Mouse (Mus musculus) adrenal gland, postnatal 4 days (tissue): ENCODE results near the gene Ric3. TPM values are rescaled to one million over a fixed set of nuclear protein-coding genes. Genes with fewer than 3 reads are reported as not detected.
"Not testable (repeated sequence)": the region's sequence is repeated elsewhere in the genome, so short reads cannot be mapped to it uniquely, and the experiment has no call there.

Source experiments
- DNase-seq, 2 experiments: peaks; one replicate each; pipeline ENCODE4 v3.0.0; 2021 to 2022; ENCODE audit warnings: low spot score in 2 of 2, mixed read lengths in 2 of 2
- long read RNA-seq, 2 experiments: library from polyadenylated mRNA; stranded (forward); transcript quantifications; one replicate each; pipeline ENCODE4 v2.0.0; 2021
- total RNA-seq, 2 experiments: library from RNA; stranded (reverse); gene quantifications; 2 replicates each; pipeline ENCODE4 v1.2.3; 2021

The Ric3 gene
- 10 to 100 TPM; 24.6 to 28.1 TPM for total RNA-seq
- long read RNA-seq, experiment 1, full-length matches to known transcripts, result 5 of 14 reads
- long read RNA-seq, experiment 1, partial matches to known transcripts, result 4 of 14 reads
- long read RNA-seq, experiment 1, other reads (novel, unspliced or antisense), result 5 of 14 reads
- long read RNA-seq, experiment 2, full-length matches to known transcripts, result 12 of 29 reads
- long read RNA-seq, experiment 2, partial matches to known transcripts, result 11 of 29 reads
- long read RNA-seq, experiment 2, other reads (novel, unspliced or antisense), result 6 of 29 reads

DNA sequence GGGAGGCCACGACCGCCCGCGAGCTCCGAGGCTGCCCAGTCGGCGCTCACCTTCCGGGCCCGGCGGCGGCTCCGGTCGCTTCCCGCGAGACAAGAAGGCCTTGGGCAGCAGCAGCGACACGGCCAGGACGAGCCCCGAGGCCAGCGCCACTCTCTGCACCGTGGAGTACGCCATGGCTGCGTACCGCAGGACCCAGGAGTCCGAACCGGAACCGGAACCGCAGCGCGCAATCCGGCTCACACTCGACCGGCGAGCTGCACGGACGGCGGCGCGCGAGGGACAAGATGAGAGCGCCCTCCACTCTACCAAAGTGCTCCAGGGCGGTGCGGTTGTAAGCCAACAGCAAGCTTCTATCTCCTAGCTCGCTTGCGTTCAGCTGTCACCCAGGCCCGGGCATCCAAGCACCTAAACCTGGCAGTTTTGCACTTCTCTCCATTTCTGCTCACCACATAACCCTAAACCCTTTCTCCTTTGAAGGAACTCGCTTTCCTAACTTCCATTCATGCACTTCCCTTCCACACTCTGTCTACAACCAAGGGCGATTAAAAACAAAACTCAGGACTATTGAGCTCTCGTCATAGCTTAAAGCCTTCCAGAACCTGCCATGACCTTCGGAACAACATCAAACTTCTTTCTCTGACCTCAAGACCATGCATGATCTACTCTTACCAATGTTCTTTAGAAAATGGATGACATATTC lies at the start of gene Ric3:
TSS of gene Ric3 (minus strand) at position 219 of the 700 bp plus-strand sequence.
- peak; percentile 42 to 44 for DNase-seq

DNA sequence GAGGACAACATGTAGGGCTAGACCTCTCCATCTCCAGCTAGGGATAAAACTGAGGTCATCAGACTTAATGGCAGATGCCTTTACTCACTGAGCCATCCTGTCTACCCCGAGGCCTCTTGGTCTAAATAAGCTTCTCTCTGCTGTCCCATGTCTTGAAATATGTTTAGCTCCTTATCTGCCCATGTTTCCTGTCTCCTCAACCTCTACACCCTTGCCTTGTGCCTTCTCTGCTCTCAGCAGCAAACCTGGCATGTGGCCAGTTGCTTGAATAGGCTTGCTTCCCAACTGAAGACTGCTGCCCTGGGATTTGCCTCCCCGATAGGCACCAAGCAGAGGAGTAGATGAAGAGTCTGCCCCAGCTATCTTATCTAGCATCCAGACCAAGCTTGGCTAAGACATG lies 48.4 kb upstream of the Ric3 start:
- no peak for DNase-seq

DNA sequence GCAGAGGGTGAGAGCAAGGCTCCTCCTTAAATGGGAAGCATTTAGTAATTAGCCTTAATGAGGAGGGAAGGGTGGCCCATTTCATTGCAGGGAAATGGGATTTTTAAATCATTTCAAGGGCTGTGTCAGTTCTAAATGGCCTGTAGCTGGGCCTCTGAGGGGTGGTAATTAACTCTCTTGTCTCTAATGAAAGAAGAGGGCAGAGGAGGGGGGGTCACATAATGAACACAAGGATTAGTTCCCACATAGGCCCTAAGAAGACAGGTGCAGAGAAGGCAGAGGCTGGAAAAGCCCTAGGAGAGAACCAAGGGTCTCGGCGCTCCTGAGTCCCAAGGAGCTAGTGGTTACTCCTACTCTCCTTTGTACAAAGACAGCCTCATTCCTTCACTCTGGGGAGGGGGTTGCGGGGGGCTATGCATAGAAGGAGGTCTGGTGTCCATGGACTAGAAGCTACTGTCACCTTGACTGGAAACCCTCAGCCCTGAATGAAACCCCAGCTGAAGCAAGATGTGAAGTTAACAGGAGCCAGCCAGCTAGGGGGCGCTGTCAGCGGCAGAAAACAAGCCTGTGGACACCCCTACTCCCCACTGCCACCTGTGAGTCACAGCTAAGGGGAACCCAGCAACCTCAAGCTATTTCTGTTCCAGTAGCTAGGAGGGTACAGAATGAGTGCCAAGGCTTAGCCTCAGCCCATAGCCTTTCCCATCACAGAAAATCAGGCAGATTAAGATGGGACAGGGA lies 47.0 kb upstream of the Ric3 start:
- DNase-seq, result no peak

GRCm38 (mm10) chr7:109129442-109129841 lies 46.3 kb upstream of the Ric3 start:
- no peak for DNase-seq

DNA sequence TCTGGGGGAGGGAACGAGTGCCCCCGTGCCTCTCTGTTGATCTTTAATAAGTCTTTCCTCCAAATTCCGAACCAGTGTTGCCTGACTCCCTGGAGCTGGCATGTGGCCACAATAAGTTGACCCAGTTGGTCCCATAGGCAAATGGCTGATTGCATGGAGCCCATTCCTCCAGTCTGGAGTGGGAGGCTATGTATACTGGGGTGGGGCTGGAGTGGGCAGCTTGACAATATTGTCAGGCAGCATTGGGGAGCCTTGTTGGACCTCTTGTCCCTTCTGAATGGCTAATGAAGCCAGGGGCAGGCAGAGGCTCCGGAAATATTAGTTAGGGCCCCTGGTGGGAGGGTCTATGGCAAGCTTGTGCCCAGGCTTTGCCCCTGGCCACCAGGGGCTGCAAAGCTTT lies 32.8 kb upstream of the Ric3 start:
- no peak for DNase-seq

- not testable (repeated sequence) for DNase-seq
Observed at GRCm38 (mm10) chr7:109115488-109115887, 32.4 kb upstream of the Ric3 start.

GRCm38 (mm10) chr7:109114950-109115349 lies 31.8 kb upstream of the Ric3 start:
- DNase-seq, result no peak

GRCm38 (mm10) chr7:109111000-109111399 lies 27.9 kb upstream of the Ric3 start:
- no peak for DNase-seq

GRCm38 (mm10) chr7:109104894-109105293 lies 21.8 kb upstream of the Ric3 start:
- DNase-seq, result no peak

DNA sequence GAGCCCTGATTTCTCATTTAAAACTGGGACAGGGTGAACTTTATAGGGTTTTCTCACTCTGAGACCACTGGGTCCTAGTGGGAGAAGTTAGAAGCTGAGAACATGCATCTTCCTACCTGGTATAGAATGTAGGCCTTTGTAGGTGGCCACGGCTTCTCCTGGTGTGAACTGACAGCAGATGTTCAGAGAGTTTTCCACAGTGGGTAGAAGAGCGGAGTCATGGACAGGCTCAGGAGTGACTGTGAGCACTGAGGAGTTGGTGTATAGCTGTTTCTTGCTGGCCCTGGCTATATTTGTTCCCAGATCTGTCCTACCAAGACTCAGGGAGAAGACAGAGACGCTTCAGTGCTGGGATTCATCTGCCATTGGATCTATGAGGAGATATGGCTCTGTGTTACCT lies 18.0 kb upstream of the Ric3 start:
- DNase-seq, result no peak

DNA sequence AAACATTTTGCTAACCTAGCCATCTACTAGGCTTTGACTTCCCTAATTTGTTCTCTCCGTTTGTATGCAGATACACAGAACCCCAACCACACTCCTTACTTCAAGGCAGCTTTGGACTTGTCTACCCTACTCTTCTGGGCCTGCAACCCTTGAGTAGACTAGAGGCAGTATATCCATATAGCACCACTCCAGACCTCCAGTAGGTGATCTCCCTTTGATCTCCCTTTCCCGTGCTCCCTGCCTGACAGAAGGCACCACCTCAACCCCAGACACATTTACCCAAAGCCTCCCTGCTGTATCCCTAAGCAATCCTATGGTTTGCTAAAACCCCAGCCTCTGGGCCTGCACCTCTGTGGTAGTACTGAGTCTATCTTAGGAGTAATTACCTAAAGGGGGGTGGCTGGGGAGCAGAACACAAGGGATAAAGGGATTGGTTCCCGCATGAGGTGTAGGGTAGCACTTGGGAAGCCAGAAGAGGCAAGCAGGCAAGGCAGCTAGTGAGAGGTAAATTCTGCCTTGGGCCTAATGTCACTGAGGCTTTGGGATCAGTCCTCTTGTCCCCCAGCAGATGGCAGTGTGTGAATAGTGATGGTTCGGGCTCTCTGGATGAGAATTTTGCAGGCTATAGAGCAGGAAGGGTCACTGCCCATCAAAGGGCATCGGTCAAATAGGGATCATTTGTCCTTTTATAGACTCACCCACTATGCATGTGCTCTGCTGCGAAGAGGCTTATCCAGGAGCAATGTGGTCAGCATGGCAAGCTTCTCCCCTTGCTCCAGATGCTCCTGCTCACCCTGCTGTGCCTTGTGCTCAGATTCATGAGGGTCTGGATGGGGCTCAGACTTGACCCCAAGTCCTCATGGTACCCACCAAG lies 15.3 kb upstream of the Ric3 start:
- DNase-seq, result no peak

GRCm38 (mm10) chr7:109097203-109097602 lies 14.1 kb upstream of the Ric3 start:
- no peak for DNase-seq

GRCm38 (mm10) chr7:109096618-109097017 lies 13.5 kb upstream of the Ric3 start:
- DNase-seq, result no peak

GRCm38 (mm10) chr7:109094294-109094693 lies 11.2 kb upstream of the Ric3 start:
- DNase-seq, result no peak

DNA sequence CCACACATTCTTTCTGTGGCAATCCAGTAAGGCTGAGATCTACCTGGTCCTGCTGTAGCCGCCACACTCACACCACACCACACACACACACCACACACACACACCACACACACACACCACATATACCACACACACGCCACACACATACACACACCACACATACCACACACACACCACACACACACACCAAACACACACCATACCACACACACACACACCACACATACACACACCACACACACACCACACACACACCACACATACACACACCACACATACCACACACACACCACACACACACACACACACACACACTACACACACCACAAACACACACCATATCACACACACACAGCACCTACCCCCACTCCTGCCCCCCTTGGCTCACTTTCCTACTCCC lies 8.2 kb upstream of the Ric3 start:
- not testable (repeated sequence) for DNase-seq

- DNase-seq, result no peak
Observed at GRCm38 (mm10) chr7:109086946-109087345, 3.8 kb upstream of the Ric3 start.

GRCm38 (mm10) chr7:109083813-109084184 lies 668 bp upstream of the Ric3 start:
- no peak for DNase-seq

DNA sequence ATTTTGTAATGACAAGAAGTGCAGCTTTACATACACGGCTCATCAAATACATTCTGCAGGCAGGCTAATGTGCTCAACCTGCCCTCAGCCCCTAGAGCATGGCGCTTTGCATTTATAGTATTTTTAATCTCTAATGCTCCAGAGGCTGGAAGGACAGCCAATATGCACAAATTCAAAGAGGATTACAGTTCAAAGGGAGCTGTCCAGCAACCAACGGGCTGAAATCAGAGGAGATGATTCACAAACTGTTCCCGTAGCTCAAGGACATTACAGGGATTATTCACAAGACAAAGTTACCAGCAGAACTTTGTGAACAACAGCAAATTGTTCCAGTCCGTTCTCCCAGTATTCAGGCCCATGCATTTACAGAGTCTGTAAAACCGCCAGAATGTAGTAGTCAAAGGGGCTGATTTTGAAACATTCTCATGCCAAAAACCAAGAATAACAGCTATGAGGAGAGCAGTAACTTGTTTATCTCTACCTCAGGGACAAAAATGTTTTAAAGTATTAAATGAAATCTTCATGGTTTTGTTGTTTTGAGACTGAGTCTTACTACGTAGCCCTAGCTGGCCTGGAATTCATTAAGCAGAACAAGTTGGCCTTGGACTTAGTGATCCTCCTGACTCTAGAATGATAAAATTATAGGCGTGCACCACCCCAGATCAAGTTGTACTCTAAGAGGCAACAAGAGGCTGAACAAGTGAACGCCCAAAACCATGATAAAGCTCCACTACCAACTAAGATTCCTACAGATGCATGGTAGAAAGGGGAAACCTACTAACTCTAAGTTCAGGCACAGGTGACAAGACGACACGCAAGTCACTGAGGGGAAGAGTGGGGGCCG lies 640 bp downstream of the Ric3 start:
- DNase-seq, result peak; percentile 14 to 51

DNA sequence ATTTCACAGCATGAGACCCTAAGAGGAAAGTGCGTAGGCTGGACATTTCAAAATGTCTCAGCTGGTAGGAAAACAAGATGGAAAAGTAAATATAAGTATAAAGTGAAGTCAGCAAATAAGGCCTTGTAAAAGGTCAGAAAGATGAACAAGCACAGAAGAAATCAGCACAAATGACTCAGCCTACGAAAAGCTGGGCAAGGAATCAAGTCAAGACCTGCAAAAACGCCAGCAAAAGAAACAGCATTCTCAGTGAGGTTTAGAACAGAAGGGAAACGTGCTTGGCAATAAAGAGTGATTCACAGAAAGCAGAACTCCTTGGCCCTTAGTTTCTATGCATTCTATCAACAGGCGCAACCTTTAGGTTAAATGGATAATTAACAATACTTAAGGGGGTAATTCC lies 10.8 kb downstream of the Ric3 start:
- no peak for DNase-seq

DNA sequence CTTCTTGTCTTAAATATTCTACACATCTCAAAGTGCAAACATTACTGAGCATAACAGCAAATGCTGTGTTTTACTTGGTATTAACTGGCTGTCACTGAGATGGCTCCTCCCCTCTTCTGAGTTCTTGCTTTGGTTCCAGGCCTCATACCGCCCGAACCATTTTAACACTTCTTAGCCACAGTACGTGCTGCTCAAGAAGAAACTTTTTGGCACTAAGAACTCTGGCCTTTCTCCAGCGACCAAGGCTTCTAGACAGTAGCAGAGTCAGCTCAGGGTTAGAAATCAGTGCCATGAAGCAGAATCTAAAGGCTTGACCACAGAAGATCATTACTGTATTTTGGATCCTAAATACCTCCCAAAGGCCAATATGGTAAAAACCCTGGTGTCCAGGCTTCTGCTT lies 13.5 kb downstream of the Ric3 start:
- no peak for DNase-seq
